In genomic region chr11:41903661-41904060, GRCm38 (mm10) we compare ENCODE assay signal across 12 mouse cellular contexts.
"Had no signal": no experiment of that assay in that cellular context is flagged by ENCODE, and none has a peak within 500 bp of the region (broad histone marks: within the 10 kb centered on the region; RNA-seq: fewer than 3 reads in every experiment).

No protein-coding gene starts in this region.

- H3K27ac ChIP-seq: limb, embryonic 10.5 days; liver, embryonic 12.5 days; lung, embryonic 15.5 days; macrophage; midbrain, embryonic 12.5 days; stomach, embryonic 15.5 days had no signal

- H3K4me1 ChIP-seq: limb, embryonic 10.5 days; liver, embryonic 12.5 days; lung, embryonic 15.5 days; megakaryocyte, embryonic 14.5 days; midbrain, embryonic 12.5 days; stomach, embryonic 15.5 days had no signal

- H3K9ac ChIP-seq: liver, embryonic 12.5 days; lung, embryonic 15.5 days; midbrain, embryonic 12.5 days; stomach, embryonic 15.5 days had no signal

- H3K4me2 ChIP-seq: liver, embryonic 12.5 days; lung, embryonic 15.5 days; midbrain, embryonic 12.5 days; stomach, embryonic 15.5 days had no signal

- H3K4me3 ChIP-seq: limb, embryonic 10.5 days; liver, embryonic 12.5 days; lung, embryonic 15.5 days; megakaryocyte, embryonic 14.5 days; midbrain, embryonic 12.5 days; stomach, embryonic 15.5 days had no signal

- H3K9me3 ChIP-seq: limb, embryonic 10.5 days; liver, embryonic 12.5 days; lung, embryonic 15.5 days; megakaryocyte, embryonic 14.5 days; midbrain, embryonic 12.5 days; stomach, embryonic 15.5 days had no signal

- ATAC-seq: liver, embryonic 12.5 days; midbrain, embryonic 16.5 days had no signal

- DNase-seq: kidney, postnatal 14 days; lung, postnatal 14 days; right cerebral cortex, postnatal 14 days; thymus, postnatal 36 days had no signal

- H3K36me3 ChIP-seq: limb, embryonic 10.5 days; liver, embryonic 12.5 days; lung, embryonic 15.5 days; midbrain, embryonic 12.5 days; stomach, embryonic 15.5 days had no signal

- H3K27me3 ChIP-seq: liver, embryonic 12.5 days; lung, embryonic 15.5 days; megakaryocyte, embryonic 14.5 days; midbrain, embryonic 12.5 days; stomach, embryonic 15.5 days had no signal
